Mouse (Mus musculus): Measurements from ENCODE around the gene Xirp1. TPM values are rescaled to one million over a fixed set of nuclear protein-coding genes. Genes with fewer than 3 reads are reported as not detected.

Xirp1 gene
- total RNA-seq, 4 experiments from 2014 or later: 68.7 to 171 (median 104) TPM

DNA sequence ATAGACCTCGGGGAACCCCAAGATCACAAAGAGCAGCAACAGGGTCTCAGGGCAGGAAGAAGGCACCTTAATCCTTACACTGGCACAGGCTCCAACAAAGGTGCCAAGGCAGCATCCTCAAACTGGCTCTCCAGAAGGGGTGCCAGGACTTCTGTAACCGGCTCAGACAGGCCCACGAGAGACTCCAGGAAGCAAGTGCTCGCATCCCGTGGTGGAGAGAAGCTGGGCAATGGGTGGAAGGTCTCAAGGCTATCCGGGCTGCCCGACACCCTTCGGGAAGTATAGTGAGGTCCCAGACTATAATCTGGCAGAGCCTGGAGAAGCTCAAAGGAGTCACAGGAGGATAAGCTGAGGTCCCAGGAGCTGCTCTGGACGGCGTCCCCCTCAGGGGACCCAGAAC lies 51.2 kb downstream of the Xirp1 start:
- no peak for DNase-seq (ENCODE audit: low spot score in 2 of 2)

DNA sequence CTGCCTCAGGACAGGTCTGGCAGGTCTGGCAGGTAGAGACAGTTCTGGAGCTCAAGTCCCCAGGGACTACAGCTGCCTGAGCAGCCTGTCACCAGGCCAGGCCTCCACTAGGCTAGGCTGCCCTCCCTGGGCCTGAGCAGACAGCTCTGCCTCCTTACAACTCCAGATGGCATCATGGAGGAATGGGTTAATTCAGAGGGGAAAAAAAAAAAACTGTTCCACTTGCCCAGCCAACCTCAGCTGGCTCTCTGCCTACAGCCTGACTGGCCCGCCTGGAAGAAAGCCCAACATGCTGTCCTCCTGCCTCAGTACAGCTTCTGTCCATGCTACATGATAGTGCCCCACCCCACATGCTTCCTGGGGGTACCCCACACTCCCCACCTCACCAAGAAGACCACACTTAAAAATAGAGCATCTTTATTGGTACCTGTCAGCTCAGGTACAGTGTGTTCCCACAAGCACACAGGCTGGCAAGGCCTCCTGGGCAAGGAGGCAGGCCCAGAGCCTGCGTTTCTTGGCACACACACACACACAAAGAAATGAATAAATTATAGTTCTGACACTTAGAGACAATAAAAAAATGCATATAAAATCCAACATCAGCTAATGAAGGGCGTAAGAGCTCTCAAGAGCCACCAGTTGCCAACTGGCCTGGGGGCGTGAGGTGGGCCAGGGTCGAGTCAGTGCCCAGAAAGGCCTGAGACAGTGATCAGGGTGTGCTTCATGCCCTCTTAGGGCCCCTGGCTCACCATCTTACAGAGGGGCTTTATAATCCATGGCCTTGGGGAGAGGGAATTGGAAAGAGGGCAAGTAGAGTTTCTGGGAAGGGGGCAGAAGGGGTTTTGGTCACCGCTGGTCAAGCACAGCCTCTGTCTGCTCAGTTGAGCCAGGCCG lies 52.4 kb downstream of the Xirp1 start:
- DNase-seq (ENCODE audit: low spot score in 2 of 2): no peak

GRCm38 (mm10) chr9:119970221-119970620 lies 53.2 kb downstream of the Xirp1 start:
- DNase-seq (ENCODE audit: low spot score in 2 of 2): no peak

DNA sequence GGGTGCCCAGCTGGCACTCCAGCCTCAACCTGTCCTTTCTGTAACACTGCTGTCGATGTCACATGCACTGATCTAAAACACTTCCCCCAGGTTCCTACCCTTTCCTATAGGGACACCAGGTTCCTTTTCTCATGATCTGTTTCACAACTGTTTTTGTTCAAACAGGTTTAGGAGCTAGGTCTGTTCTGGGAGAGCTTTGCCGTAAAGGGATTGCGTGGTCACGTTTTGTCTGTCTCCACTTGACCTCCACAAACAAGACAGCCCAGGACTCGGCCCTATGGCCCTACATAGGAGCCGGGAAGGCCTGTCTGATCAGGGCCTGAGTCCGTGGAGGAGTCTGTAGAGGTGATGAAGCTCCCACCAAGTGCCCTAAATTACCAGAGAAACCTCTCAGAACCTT lies 53.6 kb downstream of the Xirp1 start:
- no peak for DNase-seq (ENCODE audit: low spot score in 2 of 2)

DNA sequence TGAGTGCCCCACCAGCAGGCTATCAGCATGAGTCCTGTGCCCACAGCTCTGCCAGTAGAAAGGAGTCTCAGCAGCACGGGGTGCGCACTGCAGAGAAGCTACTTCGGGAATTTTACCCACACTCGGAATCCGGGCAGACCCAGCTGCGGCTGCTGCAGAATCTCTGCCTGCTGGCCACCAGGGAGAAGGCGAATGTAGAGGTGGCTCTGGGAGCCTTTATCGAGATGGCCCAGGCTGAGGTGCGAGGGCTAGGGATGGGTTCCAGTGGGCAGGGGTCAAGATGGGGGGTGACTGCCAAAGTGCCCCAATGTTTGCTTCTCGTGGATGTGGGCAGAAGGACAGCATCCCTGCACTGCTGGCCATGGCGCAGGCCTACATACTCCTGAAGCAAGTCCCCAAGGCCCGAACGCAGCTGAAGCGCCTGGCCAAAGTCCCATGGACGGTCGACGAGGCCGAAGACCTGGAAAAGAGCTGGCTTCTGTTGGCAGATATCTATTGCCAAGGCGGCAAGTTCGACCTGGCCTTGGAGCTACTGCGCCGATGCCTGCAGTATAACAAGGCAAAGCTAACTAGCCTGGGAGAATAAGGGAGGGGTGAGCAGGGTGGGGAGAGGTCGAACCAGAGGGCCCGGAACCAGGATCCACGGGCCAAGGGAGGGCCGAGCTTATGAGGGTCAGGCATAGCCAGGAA lies 57.0 kb downstream of the Xirp1 start:
- DNase-seq (ENCODE audit: low spot score in 2 of 2): no peak

- no peak for DNase-seq (ENCODE audit: low spot score in 2 of 2)
Measured at GRCm38 (mm10) chr9:119965186-119965585, 58.2 kb downstream of the Xirp1 start.

DNA sequence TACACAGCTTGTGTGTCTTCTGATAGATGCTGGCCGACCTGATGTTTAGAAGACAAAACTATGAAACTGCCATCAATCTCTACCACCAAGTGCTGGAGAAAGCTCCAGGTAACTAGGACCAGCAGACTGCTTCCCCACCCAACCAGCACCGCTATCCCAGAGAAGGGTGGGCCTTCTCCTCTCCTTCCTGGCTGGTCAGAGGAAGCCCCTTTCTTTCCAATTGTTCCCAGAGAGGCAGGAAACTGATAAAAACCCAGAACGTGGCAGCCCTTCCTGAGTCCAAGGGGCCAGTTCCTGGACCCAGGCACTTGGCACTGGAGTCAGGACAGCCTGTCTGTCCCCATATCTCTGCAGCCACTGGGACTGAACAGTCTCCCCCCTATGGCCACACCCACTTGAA lies 59.2 kb downstream of the Xirp1 start:
- DNase-seq (ENCODE audit: low spot score in 2 of 2): no peak

Other genes starting within 250 kb of the Xirp1 start
- gene Scn11a, start 198.1 kb downstream of the Xirp1 start, total RNA-seq (2022): under 1 TPM in 2 of 4 experiments, not detected in 2; 0.05 TPM
- 10 to 100 TPM in 2 of 4 experiments, 1 to 10 TPM in 2; 9.1 to 10.6 (median 9.8) TPM for gene Wdr48, start 128.7 kb downstream of the Xirp1 start, total RNA-seq (2022)
- gene Gorasp1, start 86.0 kb downstream of the Xirp1 start, total RNA-seq (2022): 10 to 100 TPM; 21.7 to 25.8 (median 24.7) TPM
- gene Ttc21a, start 86.0 kb downstream of the Xirp1 start, total RNA-seq (2022): not detected
- gene Csrnp1, start 38.9 kb downstream of the Xirp1 start, total RNA-seq (2022): 10 to 100 TPM in 1 of 4 experiments, 1 to 10 TPM in 3; 3.6 to 10.2 (median 5.9) TPM
- under 1 TPM in 2 of 4 experiments, not detected in 2; 0.11 to 0.24 TPM for gene Cx3cr1, start 46.3 kb upstream of the Xirp1 start, total RNA-seq (2022)
- gene Ccr8, start 68.5 kb upstream of the Xirp1 start, total RNA-seq (2022): not detected
- 10 to 100 TPM in 2 of 4 experiments, 1 to 10 TPM in 2; 8.7 to 13.2 (median 9.8) TPM for gene Slc25a38, start 86.8 kb upstream of the Xirp1 start, total RNA-seq (2022)
- 100 to 1,000 TPM; 426 to 569 (median 499) TPM for gene Rpsa, start 104.1 kb upstream of the Xirp1 start, total RNA-seq (2022)
- gene Mobp, start 126.1 kb upstream of the Xirp1 start, total RNA-seq (2022): not detected